Mouse (Mus musculus) stomach, embryonic 16.5 days (tissue): ENCODE data around the gene Mex3d. TPM values are rescaled to one million over a fixed set of nuclear protein-coding genes. Genes with fewer than 3 reads are reported as not detected.

Experiments
- ATAC-seq: fragments of 200-750 bp; cut with Nextera tagmentation; 2 replicates; pipeline ENCODE4 v1.8.0; 2017; ENCODE audit warnings: moderate number of reproducible peaks, moderate TSS enrichment; ENCODE audit not compliant: insufficient read depth, low FRiP score
- H3K27ac ChIP-seq: fragments of 300-500 bp; sonication (generic); 2 replicates; pipeline ENCODE4 v1.5.1; 2014; ENCODE audit warnings: low read length
- H3K27me3 ChIP-seq: fragments of 300-500 bp; sonication (generic); 2 replicates; pipeline ENCODE4 v1.6.1; 2014; ENCODE audit warnings: low read length, control low read depth, mixed read lengths; ENCODE audit not compliant: control insufficient read depth, insufficient read depth
- H3K36me3 ChIP-seq: fragments of 300-500 bp; sonication (generic); 2 replicates; pipeline ENCODE4 v1.6.1; 2014; ENCODE audit warnings: low read length; ENCODE audit not compliant: control insufficient read depth, insufficient read depth
- H3K4me1 ChIP-seq: fragments of 300-500 bp; sonication (generic); 2 replicates; pipeline ENCODE4 v1.6.1; 2014; ENCODE audit warnings: low read length, control low read depth, mixed read lengths; ENCODE audit not compliant: control insufficient read depth, insufficient read depth
- H3K4me2 ChIP-seq: fragments of 300-500 bp; sonication (generic); 2 replicates; pipeline ENCODE4 v1.6.1; 2014; ENCODE audit warnings: low read depth, low read length, mixed read lengths
- H3K4me3 ChIP-seq: fragments of 300-500 bp; sonication (generic); replicated peaks from 2 replicates; pipeline ENCODE4 v1.5.1; 2014; ENCODE audit warnings: mild to moderate bottlenecking, low read length
- H3K9ac ChIP-seq: fragments of 300-500 bp; sonication (generic); 2 replicates; pipeline ENCODE4 v1.6.1; 2014; ENCODE audit warnings: low read length
- H3K9me3 ChIP-seq: fragments of 300-500 bp; sonication (generic); replicated peaks from 2 replicates; pipeline ENCODE4 v1.6.1; 2016; ENCODE audit warnings: low read length, control low read depth; ENCODE audit not compliant: control insufficient read depth
- WGBS: fragments of 180-500 bp; shearing (Covaris S2); extraction: QIAGEN DNeasy Blood & Tissue Kit; methylation state at CpG from one replicate; pipeline ENCODE4 v1.1.7; 2014; 5-methylcytosine and 5-hydroxymethylcytosine counted together
- polyA plus RNA-seq: library from polyadenylated mRNA; unstranded; fragments of >200 nt; fragmentation: Nextera tagmentation; extraction: Ambion mirVana; gene quantifications from 2 replicates; pipeline ENCODE4 v1.2.1, GENCODE M21; 2015

Mex3d gene
- polyA plus RNA-seq, 1 experiment from 2014 or later: 4.1 TPM

DNA sequence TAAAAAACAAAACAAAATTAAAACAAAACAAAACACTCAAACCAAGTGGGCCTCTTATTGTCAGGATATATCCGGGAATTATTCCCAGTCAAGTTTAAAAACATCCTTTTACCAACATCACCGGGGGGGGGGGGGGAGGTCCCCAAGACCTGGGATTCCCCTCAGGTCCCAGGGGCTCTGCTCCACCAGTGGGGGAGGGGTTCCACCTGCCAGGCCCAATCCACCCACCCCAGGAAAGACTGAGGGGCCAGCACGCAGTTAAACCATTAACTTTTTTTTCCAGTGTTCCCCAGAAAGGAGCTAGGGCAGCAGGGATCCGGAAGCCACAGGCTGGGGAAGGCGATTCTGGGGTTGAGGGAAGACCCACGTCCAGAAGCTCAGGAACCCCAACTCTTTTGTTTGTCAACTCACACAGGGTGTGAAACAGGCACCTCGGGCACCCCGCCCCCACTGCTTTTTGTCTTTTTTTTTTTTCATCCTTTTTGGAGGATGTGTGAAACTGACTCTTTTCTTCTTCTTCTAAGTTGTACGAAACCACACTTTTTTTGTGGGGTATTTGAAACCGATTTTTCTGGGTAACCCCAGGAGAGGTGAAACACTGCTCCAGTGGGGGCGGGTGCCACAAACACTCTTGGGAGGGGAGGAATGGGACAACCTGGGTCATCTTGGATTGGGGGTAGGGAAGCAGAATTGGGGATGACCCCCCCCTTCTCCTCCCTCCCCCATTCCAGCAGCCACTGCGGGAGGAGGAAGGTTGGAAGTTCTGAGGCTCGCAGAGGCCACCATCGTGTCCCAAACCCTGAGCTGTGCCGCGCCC, 44.3 kb upstream of the Mex3d start:
- no peaks in the 10 kb centered on the region for H3K27me3 ChIP-seq
- H3K4me3 ChIP-seq: peak overlapping the region; percentile 97
- no peaks in the 10 kb centered on the region for H3K9me3 ChIP-seq
- H3K27ac ChIP-seq: peak overlapping the region; percentile 90
- WGBS: 8% methylated on average over 16 of the region's 16 CpGs
- no peak for ATAC-seq
- H3K36me3 ChIP-seq: peaks cover 29% of the 10 kb centered on the region
- H3K9ac ChIP-seq: peak overlapping the region; percentile 99
- peak overlapping the region; percentile 96 for H3K4me2 ChIP-seq
- H3K4me1 ChIP-seq: peaks cover 33% of the 10 kb centered on the region

GRCm38 (mm10) chr10:80430375-80430980, 43.0 kb upstream of the Mex3d start:
- Histone ChIP-seq H3K4me2 (no peak overlapping the region), H3K4me1 (peaks cover 25% of the 10 kb centered on the region), H3K4me3 (no peak overlapping the region), H3K36me3 (peaks cover 42% of the 10 kb centered on the region), H3K9ac (no peak overlapping the region), H3K9me3 (no peaks in the 10 kb centered on the region), H3K27ac (no peak overlapping the region), H3K27me3 (no peaks in the 10 kb centered on the region)
- 53% methylated on average over 8 of the region's 8 CpGs for WGBS
- ATAC-seq: no peak

DNA sequence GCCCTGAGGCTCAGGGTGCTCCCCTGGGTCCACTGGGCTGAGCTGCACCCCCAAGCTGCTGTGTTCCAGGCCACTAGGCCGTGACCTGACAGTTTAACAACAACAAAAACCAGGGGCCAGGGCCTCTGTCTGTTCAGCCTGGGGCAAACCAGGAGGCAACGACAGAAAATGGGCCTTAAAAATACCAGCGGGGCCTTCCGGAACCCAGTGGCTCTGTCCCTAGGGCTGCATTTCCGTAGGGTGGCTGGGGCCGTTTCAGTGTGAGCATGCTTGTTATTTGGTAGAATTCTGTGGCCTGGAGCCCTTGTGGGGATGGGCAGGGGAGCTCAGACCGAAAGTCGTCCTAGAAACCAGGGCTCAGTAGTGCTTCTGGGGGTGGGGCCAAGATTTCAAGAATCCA, 42.3 kb upstream of the Mex3d start:
- no peak overlapping the region for H3K27ac ChIP-seq
- H3K4me1 ChIP-seq: peaks cover 20% of the 10 kb centered on the region
- no peak overlapping the region for H3K4me3 ChIP-seq
- no peaks in the 10 kb centered on the region for H3K27me3 ChIP-seq
- WGBS: 83% methylated on average over 8 of the region's 8 CpGs
- no peak overlapping the region for H3K9ac ChIP-seq
- H3K4me2 ChIP-seq: no peak overlapping the region
- no peak for ATAC-seq
- peaks cover 48% of the 10 kb centered on the region for H3K36me3 ChIP-seq
- H3K9me3 ChIP-seq: no peaks in the 10 kb centered on the region

- no peaks in the 10 kb centered on the region for H3K9me3 ChIP-seq
- no peak overlapping the region for H3K4me3 ChIP-seq
- no peaks in the 10 kb centered on the region for H3K27me3 ChIP-seq
- H3K4me2 ChIP-seq: no peak overlapping the region
- 91% methylated on average over 3 of the region's 3 CpGs for WGBS
- no peak overlapping the region for H3K27ac ChIP-seq
- H3K36me3 ChIP-seq: peaks cover 51% of the 10 kb centered on the region
- ATAC-seq: no peak
- peaks cover 17% of the 10 kb centered on the region for H3K4me1 ChIP-seq
- no peak overlapping the region for H3K9ac ChIP-seq
Observed at GRCm38 (mm10) chr10:80425041-80425440, 37.6 kb upstream of the Mex3d start.

GRCm38 (mm10) chr10:80423562-80423961, 36.1 kb upstream of the Mex3d start:
- ATAC-seq: peak; percentile 62
- Histone ChIP-seq H3K4me2 (no peak overlapping the region), H3K9me3 (no peaks in the 10 kb centered on the region), H3K9ac (no peak overlapping the region), H3K27ac (peak overlapping the region; percentile 18; the same call in 1 of the 2 replicates), H3K36me3 (peaks cover 45% of the 10 kb centered on the region), H3K27me3 (no peaks in the 10 kb centered on the region), H3K4me3 (no peak overlapping the region), H3K4me1 (peaks cover 32% of the 10 kb centered on the region)
- 35% methylated on average over 4 of the region's 4 CpGs for WGBS

DNA sequence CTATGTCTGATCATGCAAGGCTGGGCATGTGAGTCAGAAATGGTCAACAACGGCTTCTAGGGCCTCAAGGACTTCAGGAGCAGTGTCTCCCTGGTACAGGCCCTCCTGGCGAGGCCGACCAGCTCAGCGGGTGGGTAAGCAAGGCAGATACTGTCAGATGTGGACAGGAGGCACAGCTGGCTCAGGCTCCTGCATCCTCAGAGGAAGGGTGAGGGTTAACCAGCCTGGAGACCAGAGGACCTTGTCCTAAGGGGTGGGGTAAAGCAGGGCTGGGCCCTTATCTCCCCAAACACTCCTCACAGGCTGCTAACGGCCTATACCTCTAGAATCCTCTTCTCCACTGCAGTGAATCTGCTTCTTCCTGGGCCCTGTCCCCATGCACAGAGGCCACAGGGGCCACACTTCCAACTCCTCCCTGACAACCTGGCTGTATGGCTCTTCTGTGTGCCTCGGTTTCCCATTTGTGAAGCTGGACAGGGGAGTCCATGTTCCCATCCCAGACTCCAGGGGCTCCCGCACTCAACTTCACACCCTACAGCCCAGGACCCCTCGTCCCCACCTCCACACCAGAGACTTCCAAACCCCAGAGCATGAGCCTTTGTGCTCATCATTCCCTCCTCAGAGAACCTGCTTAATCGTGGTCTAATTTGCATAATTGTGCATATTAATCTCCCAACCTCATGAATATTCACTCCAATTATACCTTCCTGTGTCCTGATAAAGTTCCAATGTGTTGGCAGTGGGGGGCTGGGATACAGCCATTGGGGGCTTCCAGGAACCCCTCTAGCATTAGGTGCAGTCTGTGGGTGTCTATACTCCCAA, 34.4 kb upstream of the Mex3d start:
- no peak overlapping the region for H3K4me3 ChIP-seq
- peaks cover 34% of the 10 kb centered on the region for H3K4me1 ChIP-seq
- WGBS: 82% methylated on average over 9 of the region's 9 CpGs
- H3K27me3 ChIP-seq: no peaks in the 10 kb centered on the region
- ATAC-seq: peak; percentile 47
- no peak overlapping the region for H3K4me2 ChIP-seq
- H3K9ac ChIP-seq: no peak overlapping the region
- no peaks in the 10 kb centered on the region for H3K9me3 ChIP-seq
- peak overlapping the region; percentile 39; the same call in 1 of the 2 replicates for H3K27ac ChIP-seq
- peaks cover 43% of the 10 kb centered on the region for H3K36me3 ChIP-seq

DNA sequence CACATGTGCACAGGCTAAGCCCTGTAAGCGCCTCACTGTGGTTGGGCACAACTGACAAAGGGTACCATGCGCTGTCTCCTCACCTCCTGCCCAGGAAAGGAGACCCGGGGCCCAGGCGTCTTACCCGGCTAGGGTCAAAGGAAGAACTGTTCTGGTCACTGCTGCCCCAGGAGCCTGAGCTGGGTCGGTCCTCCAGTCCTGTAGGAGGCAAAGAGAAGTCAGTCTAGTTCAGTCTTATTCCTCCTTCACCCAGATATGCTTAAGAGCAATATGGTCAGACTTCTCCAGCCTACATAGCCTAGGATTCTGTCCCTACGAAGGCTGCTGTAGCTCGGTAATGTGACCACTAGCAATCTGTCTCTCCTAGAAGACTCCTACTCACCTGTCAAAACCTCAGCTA, 33.7 kb upstream of the Mex3d start:
- Histone ChIP-seq H3K9me3 (no peaks in the 10 kb centered on the region), H3K4me1 (peaks cover 34% of the 10 kb centered on the region), H3K4me2 (no peak overlapping the region), H3K36me3 (peaks cover 41% of the 10 kb centered on the region), H3K4me3 (no peak overlapping the region), H3K9ac (no peak overlapping the region), H3K27ac (peak overlapping the region; percentile 39; the same call in 1 of the 2 replicates), H3K27me3 (no peaks in the 10 kb centered on the region)
- no peak for ATAC-seq
- 86% methylated on average over 8 of the region's 8 CpGs for WGBS

DNA sequence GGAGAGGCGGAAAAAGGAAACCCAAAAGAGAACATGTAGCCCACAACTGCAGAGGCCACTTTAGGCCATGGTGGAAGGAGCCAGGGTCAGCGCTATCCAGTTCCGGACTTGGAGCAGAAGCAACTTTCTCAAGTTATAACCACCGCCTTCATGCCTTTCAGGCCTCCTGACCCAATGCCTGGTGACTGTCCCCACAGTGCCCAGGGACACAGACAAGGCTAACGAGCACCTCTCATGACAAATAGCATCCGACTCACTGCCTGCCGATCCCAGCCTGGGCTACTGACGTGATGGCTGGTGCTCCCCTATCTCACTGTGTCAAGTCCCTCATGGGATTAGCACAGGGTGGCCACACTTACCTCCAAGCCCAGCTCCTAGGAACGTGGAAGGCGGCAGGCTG, 33.3 kb upstream of the Mex3d start:
- no peak for ATAC-seq

More for the DNA sequence above, 33.3 kb upstream of the Mex3d start:
- no peaks in the 10 kb centered on the region for H3K27me3 ChIP-seq
- peaks cover 34% of the 10 kb centered on the region for H3K4me1 ChIP-seq
- no peak overlapping the region for H3K9ac ChIP-seq
- H3K27ac ChIP-seq: no peak overlapping the region
- H3K4me2 ChIP-seq: no peak overlapping the region
- 89% methylated on average over 10 of the region's 10 CpGs for WGBS
- H3K36me3 ChIP-seq: peaks cover 39% of the 10 kb centered on the region
- H3K9me3 ChIP-seq: no peaks in the 10 kb centered on the region
- H3K4me3 ChIP-seq: no peak overlapping the region
